Mouse (Mus musculus) heart, embryonic 16.5 days (tissue): ENCODE results near the gene Olr1. TPM values are rescaled to one million over a fixed set of nuclear protein-coding genes. Genes with fewer than 3 reads are reported as not detected.

Experiments used
- ATAC-seq: fragments of 200-750 bp; cut with Nextera tagmentation; replicated peaks from 2 replicates; pipeline ENCODE4 v1.8.0; 2017; ENCODE audit warnings: moderate number of reproducible peaks; ENCODE audit not compliant: insufficient read depth, low FRiP score; ENCODE audit errors: extremely low read depth
- H3K27ac ChIP-seq: fragments of 300-500 bp; sonication (generic); 2 replicates; pipeline ENCODE4 v1.5.1; 2014; ENCODE audit warnings: mild to moderate bottlenecking, low read length, control low read depth, moderate library complexity
- H3K27me3 ChIP-seq: fragments of 300-500 bp; sonication (generic); 2 replicates; pipeline ENCODE4 v1.6.1; 2014; ENCODE audit warnings: low read length, mixed read lengths; ENCODE audit not compliant: control insufficient read depth, insufficient read depth
- H3K36me3 ChIP-seq: fragments of 300-500 bp; sonication (generic); 2 replicates; pipeline ENCODE4 v1.6.1; 2014; ENCODE audit not compliant: control insufficient read depth, insufficient read depth
- H3K4me1 ChIP-seq: fragments of 300-500 bp; sonication (generic); 2 replicates; pipeline ENCODE4 v1.6.1; 2014; ENCODE audit warnings: low read length, mixed read lengths; ENCODE audit not compliant: control insufficient read depth, insufficient read depth
- H3K4me2 ChIP-seq: fragments of 300-500 bp; sonication (generic); 2 replicates; pipeline ENCODE4 v1.6.1; 2014; ENCODE audit warnings: low read depth, mild to moderate bottlenecking, control low read depth, low read length
- H3K4me3 ChIP-seq: fragments of 300-500 bp; sonication (generic); 2 replicates; pipeline ENCODE4 v1.5.1; 2014; ENCODE audit warnings: mild to moderate bottlenecking, control low read depth, low read length
- H3K9ac ChIP-seq: fragments of 300-500 bp; sonication (generic); 2 replicates; pipeline ENCODE4 v1.6.1; 2014; ENCODE audit warnings: low read length, control low read depth
- H3K9me3 ChIP-seq: fragments of 300-500 bp; sonication (generic); replicated peaks from 2 replicates; pipeline ENCODE4 v1.6.1; 2016; ENCODE audit warnings: low read length; ENCODE audit not compliant: control insufficient read depth
- WGBS: fragments of 180-500 bp; shearing (Covaris S2); extraction: QIAGEN DNeasy Blood & Tissue Kit; methylation state at CpG from one replicate; pipeline ENCODE4 v1.1.7; 2014; 5-methylcytosine and 5-hydroxymethylcytosine counted together
- polyA plus RNA-seq: library from polyadenylated mRNA; unstranded; fragments of >200 nt; fragmentation: Nextera tagmentation; extraction: Ambion mirVana; gene quantifications from 2 replicates; pipeline ENCODE4 v1.2.1, GENCODE M21; 2015

Olr1 gene
- polyA plus RNA-seq, result 0.30 and 0.39 TPM in 2 replicates

GRCm38 (mm10) chr6:129507024-129507423 lies at the start of gene Olr1:
Gene Olr1, minus strand, starts transcription at chr6:129507165.
- Histone ChIP-seq H3K9ac (no peak within 1 kb of the TSS), H3K27me3 (no peaks in the 10 kb centered on the region), H3K4me3 (no peak within 1 kb of the TSS), H3K4me2 (no peak within 1 kb of the TSS), H3K27ac (no peak within 1 kb of the TSS), H3K4me1 (0 out of 2 replicates have a peak, but pooled peaks cover 2% of the 10 kb centered on the region), H3K9me3 (peaks cover 7% of the 10 kb centered on the region), H3K36me3 (no peaks in the 10 kb centered on the region)
- ATAC-seq, result no peak
- WGBS, result 38% methylated on average over 9 of the region's 9 CpGs

- H3K9me3 ChIP-seq, result no peaks in the 10 kb centered on the region
- no peaks in the 10 kb centered on the region; the same call in 1 of the 2 replicates for H3K27me3 ChIP-seq
- no peak overlapping the region for H3K27ac ChIP-seq
- peaks cover 5% of the 10 kb centered on the region for H3K4me1 ChIP-seq
- H3K4me3 ChIP-seq, result no peak overlapping the region
- ATAC-seq, result no peak
- WGBS, result 73% methylated on average over 3 of the region's 3 CpGs
- no peaks in the 10 kb centered on the region for H3K36me3 ChIP-seq
- no peak overlapping the region for H3K9ac ChIP-seq
- H3K4me2 ChIP-seq, result no peak overlapping the region
Observed at GRCm38 (mm10) chr6:129548009-129548408, 41.0 kb upstream of the Olr1 start.

- Histone ChIP-seq H3K27ac (no peak overlapping the region), H3K4me2 (no peak overlapping the region), H3K36me3 (peaks cover 3% of the 10 kb centered on the region; the same call in 1 of the 2 replicates), H3K4me3 (no peak overlapping the region), H3K9me3 (no peaks in the 10 kb centered on the region), H3K4me1 (peaks cover 5% of the 10 kb centered on the region), H3K27me3 (no peaks in the 10 kb centered on the region; the same call in 1 of the 2 replicates), H3K9ac (no peak overlapping the region)
- 75% methylated on average over 2 of the region's 2 CpGs for whole genome bisulfite sequencing
- no peak for ATAC-seq
Observed at GRCm38 (mm10) chr6:129547277-129547676, 40.3 kb upstream of the Olr1 start.

- Histone ChIP-seq H3K9ac (no peak overlapping the region), H3K4me3 (no peak overlapping the region), H3K9me3 (no peaks in the 10 kb centered on the region), H3K4me1 (peaks cover 5% of the 10 kb centered on the region), H3K27ac (peak overlapping the region; percentile 37; the same call in 1 of the 2 replicates), H3K27me3 (no peaks in the 10 kb centered on the region), H3K36me3 (peaks cover 29% of the 10 kb centered on the region), H3K4me2 (no peak overlapping the region)
- 52% methylated on average over 6 of the region's 6 CpGs for WGBS
- ATAC-seq, result no peak
Observed at GRCm38 (mm10) chr6:129543709-129544606, 37.0 kb upstream of the Olr1 start.

- WGBS, result 88% methylated on average over 3 of the region's 3 CpGs
- no peak for ATAC-seq
- Histone ChIP-seq H3K4me1 (peaks cover 5% of the 10 kb centered on the region), H3K9me3 (no peaks in the 10 kb centered on the region), H3K4me3 (no peak overlapping the region), H3K4me2 (no peak overlapping the region), H3K27me3 (no peaks in the 10 kb centered on the region), H3K9ac (no peak overlapping the region), H3K27ac (no peak overlapping the region), H3K36me3 (peaks cover 39% of the 10 kb centered on the region)
Observed at GRCm38 (mm10) chr6:129542540-129542939, 35.6 kb upstream of the Olr1 start.

- Histone ChIP-seq H3K9ac (no peak overlapping the region), H3K36me3 (peaks cover 39% of the 10 kb centered on the region), H3K9me3 (no peaks in the 10 kb centered on the region), H3K27ac (no peak overlapping the region), H3K4me2 (no peak overlapping the region), H3K27me3 (no peaks in the 10 kb centered on the region), H3K4me1 (peaks cover 5% of the 10 kb centered on the region), H3K4me3 (no peak overlapping the region)
- ATAC-seq, result no peak
- WGBS, result 82% methylated on average over 9 of the region's 9 CpGs
Observed at GRCm38 (mm10) chr6:129541931-129542330, 35.0 kb upstream of the Olr1 start.

GRCm38 (mm10) chr6:129538555-129538954 lies 31.6 kb upstream of the Olr1 start:
- ATAC-seq, result no peak
- Histone ChIP-seq H3K9ac (no peak overlapping the region), H3K4me1 (peaks cover 21% of the 10 kb centered on the region), H3K27ac (no peak overlapping the region), H3K27me3 (no peaks in the 10 kb centered on the region), H3K9me3 (no peaks in the 10 kb centered on the region), H3K4me3 (no peak overlapping the region), H3K36me3 (peaks cover 39% of the 10 kb centered on the region), H3K4me2 (no peak overlapping the region)
- 82% methylated on average over 6 of the region's 6 CpGs for WGBS

GRCm38 (mm10) chr6:129535723-129536122 lies 28.8 kb upstream of the Olr1 start:
- no peaks in the 10 kb centered on the region for H3K9me3 ChIP-seq
- H3K4me2 ChIP-seq, result peak overlapping the region; percentile 88; the same call in 1 of the 2 replicates
- no peaks in the 10 kb centered on the region for H3K27me3 ChIP-seq
- H3K4me3 ChIP-seq, result no peak overlapping the region; the same call in 1 of the 2 replicates
- H3K4me1 ChIP-seq, result peaks cover 25% of the 10 kb centered on the region
- no peak for ATAC-seq
- WGBS, result 35% methylated on average over 4 of the region's 4 CpGs
- H3K36me3 ChIP-seq, result peaks cover 27% of the 10 kb centered on the region
- H3K27ac ChIP-seq, result no peak overlapping the region
- H3K9ac ChIP-seq, result no peak overlapping the region

- 43% methylated on average over 4 of the region's 4 CpGs for WGBS
Observed at GRCm38 (mm10) chr6:129534627-129535190, 27.7 kb upstream of the Olr1 start.

More at GRCm38 (mm10) chr6:129534627-129535190, 27.7 kb upstream of the Olr1 start:
- no peak for ATAC-seq
- Histone ChIP-seq H3K9ac (peak overlapping the region; percentile 78), H3K4me2 (peak overlapping the region; percentile 88), H3K36me3 (peaks cover 18% of the 10 kb centered on the region), H3K4me3 (peak overlapping the region; percentile 71), H3K27me3 (no peaks in the 10 kb centered on the region), H3K9me3 (no peaks in the 10 kb centered on the region), H3K4me1 (peaks cover 25% of the 10 kb centered on the region), H3K27ac (peak overlapping the region; percentile 11)
